Comparison of ENCODE assay signal across 20 mouse cellular contexts in genomic region chr1:86346851-86347715, GRCm38 (mm10). TPM values are rescaled to one million over a fixed set of nuclear protein-coding genes. Genes with fewer than 3 reads are reported as not detected.
DNase-seq lines count a peak whose midpoint lies in the region; ATAC-seq and TF ChIP-seq lines count a peak whose summit lies in the region.
"Had no signal": no experiment of that assay in that cellular context is flagged by ENCODE, and none has a peak within 500 bp of the region (broad histone marks: within the 10 kb centered on the region; RNA-seq: fewer than 3 reads in every experiment).

No protein-coding gene starts in this region.

- DNase-seq in heart, adult 11 months, result peak; percentile 14
- DNase-seq in heart, adult 18-20 months, result no peak
- DNase-seq in liver, embryonic 14.5 days (ENCODE audit: low read depth in 3 of 3, low spot score in 3 of 3), result no peak
- DNase-seq in 416B (ENCODE audit: low read depth) (peak; percentile 57), ZHBTc4 (ENCODE audit: low read depth, low spot score) (peak; percentile 32)
- DNase-seq in cerebellum, adult 11-12 months, result no peak
- no peak for DNase-seq in cerebellum, adult 11 months
- DNase-seq: adrenal gland, adult 2 months; cerebellum, adult 8-10 months; gastrocnemius, postnatal 14 days; heart, postnatal 36 days; kidney, postnatal 10 days; lung, postnatal 36 days; spleen, adult 18-20 months; thymus, postnatal 25 days had no signal

- TF ChIP-seq EP300 in liver, embryonic 14.5 days (IDR thresholded peaks at IDR 0.05; ENCODE audit: low read depth), result no peak

- peaks cover 48% of the 10 kb centered on the region for H3K36me3 ChIP-seq in liver, embryonic 14.5 days (replicated peaks; ENCODE audit: control insufficient read depth, insufficient read depth, low read depth)
- H3K36me3 ChIP-seq in liver, embryonic 12.5 days, result peaks cover 62% of the 10 kb centered on the region

- no peak overlapping the region for H3K27ac ChIP-seq in liver, embryonic 14.5 days
- H3K27ac ChIP-seq in liver, embryonic 12.5 days, result no peak overlapping the region
- H3K27ac ChIP-seq: forebrain, embryonic 15.5 days; midbrain, embryonic 12.5 days had no signal

- H3K4me3 ChIP-seq in liver, embryonic 14.5 days (ENCODE audit: insufficient read depth in 1 of 2, low read depth in 2 of 2, low read length in 2 of 2), result no peak overlapping the region
- no peak overlapping the region for H3K4me3 ChIP-seq in liver, embryonic 12.5 days
- H3K4me3 ChIP-seq: forebrain, embryonic 15.5 days; midbrain, embryonic 12.5 days had no signal

- H3K4me1 ChIP-seq in liver, embryonic 14.5 days (replicated peaks; ENCODE audit: control insufficient read depth in 2 of 2, insufficient read depth in 2 of 2, low read length in 1 of 2), result no peaks in the 10 kb centered on the region
- H3K4me1 ChIP-seq in liver, embryonic 12.5 days, result no peaks in the 10 kb centered on the region
- H3K4me1 ChIP-seq: forebrain, embryonic 15.5 days; midbrain, embryonic 12.5 days had no signal

- H3K9me3 ChIP-seq in liver, embryonic 14.5 days (ENCODE audit: control insufficient read depth, low read length), result no peaks in the 10 kb centered on the region
- no peaks in the 10 kb centered on the region for H3K9me3 ChIP-seq in liver, embryonic 12.5 days (replicated peaks)
- H3K9me3 ChIP-seq: forebrain, embryonic 15.5 days; midbrain, embryonic 12.5 days had no signal

- H3K27me3 ChIP-seq in liver, embryonic 14.5 days (ENCODE audit: control insufficient read depth, insufficient read depth, low read length), result no peaks in the 10 kb centered on the region
- no peaks in the 10 kb centered on the region for H3K27me3 ChIP-seq in liver, embryonic 12.5 days (replicated peaks)
- H3K27me3 ChIP-seq: forebrain, embryonic 15.5 days; midbrain, embryonic 12.5 days had no signal

- H3K9ac ChIP-seq in liver, embryonic 14.5 days (replicated peaks), result no peak overlapping the region
- no peak overlapping the region for H3K9ac ChIP-seq in liver, embryonic 12.5 days
- H3K9ac ChIP-seq: forebrain, embryonic 15.5 days; midbrain, embryonic 12.5 days had no signal

- peak; percentile 25; the same call in 1 of the 2 replicates for TF ChIP-seq CTCF in liver, embryonic 14.5 days (IDR thresholded peaks at IDR 0.05; ENCODE audit: low read depth)

- H3K4me2 ChIP-seq in liver, embryonic 14.5 days (ENCODE audit: low read depth), result no peak overlapping the region
- no peak overlapping the region for H3K4me2 ChIP-seq in liver, embryonic 12.5 days
- H3K4me2 ChIP-seq: forebrain, embryonic 15.5 days; heart, embryonic 11.5 days; midbrain, embryonic 12.5 days had no signal

- WGBS in liver, embryonic 14.5 days (ENCODE audit: insufficient replicate concordance), result 68% methylated on average over 3 of the region's 3 CpGs
- WGBS in liver, embryonic 12.5 days (ENCODE audit: insufficient replicate concordance), result 71% methylated on average over 3 of the region's 3 CpGs

- no peak for ATAC-seq in liver, embryonic 14.5 days (ENCODE audit: insufficient read depth)
- ATAC-seq in liver, embryonic 12.5 days, result no peak

RNA-seq across cellular contexts. Expression of gene Ncl, which starts 12.1 kb away (rescaled TPM):
- 100 to 1,000 TPM; 105 to 113 TPM for total RNA-seq in heart, adult 18-20 months (2021)
- polyA plus RNA-seq in liver, embryonic 14.5 days (2012; rRNA removed), result 57.4 and 208 TPM in 2 replicates
- polyA plus RNA-seq in liver, embryonic 14.5 days (2014; fragmentation: Nextera tagmentation; extraction: Ambion mirVana), result 192 and 224 TPM in 2 replicates
- 648 and 660 TPM in 2 replicates for polyA plus RNA-seq in liver, embryonic 12.5 days (2016; fragmentation: Nextera tagmentation; extraction: Ambion mirVana)

RNA-seq across cellular contexts. Expression of gene B3gnt7, which starts 44.5 kb away (rescaled TPM):
- total RNA-seq in heart, adult 18-20 months (2021), result under 1 TPM; 0.42 to 0.75 TPM
- 1.1 and 1.5 TPM in 2 replicates for polyA plus RNA-seq in liver, embryonic 14.5 days (2012; rRNA removed)
- 1.0 and 1.6 TPM in 2 replicates for polyA plus RNA-seq in liver, embryonic 14.5 days (2014; fragmentation: Nextera tagmentation; extraction: Ambion mirVana)
- polyA plus RNA-seq in liver, embryonic 12.5 days (2016; fragmentation: Nextera tagmentation; extraction: Ambion mirVana), result 4.7 and 4.8 TPM in 2 replicates
- total RNA-seq: liver, adult 2 months had no signal

Comparison
In these comparisons a context has a peak if more than half of its experiments do, and no peak if none do; other contexts are left out.
1. DNase-seq: peak in heart, adult 11 months (single experiment), 416B (single experiment) and ZHBTc4 (single experiment); none in heart, adult 18-20 months (0 of 2), liver, embryonic 14.5 days (0 of 3), cerebellum, adult 11-12 months (single experiment) and cerebellum, adult 11 months (single experiment).